Mouse (Mus musculus): ENCODE results near the gene Agtpbp1.

DNA sequence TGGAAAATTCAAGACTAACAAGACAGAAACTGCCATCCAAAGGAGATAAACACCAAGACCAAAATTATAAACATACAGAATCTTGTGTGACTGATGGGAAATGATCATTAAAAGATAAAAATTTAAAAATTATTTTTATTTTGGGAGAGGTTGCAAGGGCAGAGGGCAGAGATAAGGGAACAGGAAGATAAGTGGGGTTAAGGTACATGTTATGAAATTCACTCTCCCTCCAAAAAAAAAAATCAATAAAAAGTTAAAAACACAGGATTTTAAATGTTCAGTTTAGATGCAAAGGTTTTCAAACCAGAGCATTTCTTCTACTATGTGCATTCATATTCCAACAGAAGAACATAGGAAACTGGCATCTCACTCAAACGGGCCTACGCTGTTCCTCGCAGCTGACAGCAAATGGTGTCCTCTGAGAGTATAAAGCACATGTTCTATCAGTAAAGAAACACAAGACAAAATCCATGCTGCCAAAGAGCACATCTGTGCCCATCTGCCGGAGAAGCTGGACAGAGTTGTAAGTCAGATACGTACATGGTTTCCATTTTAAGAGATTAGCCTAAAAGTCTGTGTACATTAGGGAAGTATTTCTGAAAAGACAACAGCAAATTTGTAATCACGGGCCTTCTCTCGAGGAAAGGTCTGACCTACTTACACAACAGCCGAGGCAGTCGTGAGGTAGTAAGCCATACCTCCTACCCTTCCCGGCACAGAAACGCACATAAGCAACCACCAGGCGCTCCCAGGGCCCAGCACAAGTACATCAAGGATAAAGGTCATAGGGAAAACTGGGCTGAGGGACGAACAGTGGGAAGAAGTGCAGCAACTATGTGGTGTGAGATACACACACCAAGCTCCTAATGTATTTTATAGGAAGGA is 104.2 kb downstream of the Agtpbp1 start:
- TF ChIP-seq NRF1 (IDR thresholded peaks at IDR 0.05; ENCODE audit: insufficient read depth, low read depth, low read length, poor library complexity, severe bottlenecking) (no peak), POLR2A (IDR thresholded peaks at IDR 0.05; ENCODE audit: control insufficient read depth in 1 of 2, insufficient read depth in 1 of 2, low read depth in 1 of 2, low read length in 2 of 2, poor library complexity in 1 of 2) (no peak), ZMIZ1 (IDR thresholded peaks at IDR 0.05; ENCODE audit: low read depth, low read length) (no peak), MXI1 (IDR thresholded peaks at IDR 0.05; ENCODE audit: low read depth, low read length) (no peak), POLR2AphosphoS2 (IDR thresholded peaks at IDR 0.05; ENCODE audit: low read length) (no peak), E2F4 (IDR thresholded peaks at IDR 0.05; ENCODE audit: borderline replicate concordance, low read depth, low read length) (no peak), SIN3A (IDR thresholded peaks at IDR 0.05; ENCODE audit: low read length) (no peak), GATA1 (IDR thresholded peaks at IDR 0.05; ENCODE audit: low read depth, low read length) (no peak), TAL1 (IDR thresholded peaks at IDR 0.05; ENCODE audit: low read length) (no peak), ELF1 (IDR thresholded peaks at IDR 0.05; ENCODE audit: low read depth, low read length) (no peak), CTCF (IDR thresholded peaks at IDR 0.05 in 2 of 3, conservative IDR thresholded peaks at IDR 0.05 in 1 of 3; ENCODE audit: control insufficient read depth in 1 of 3, insufficient read depth in 1 of 3, low read depth in 2 of 3, low read length in 3 of 3, poor library complexity in 1 of 3, severe bottlenecking in 1 of 3) (no peak), TBP (IDR thresholded peaks at IDR 0.05; ENCODE audit: low read depth, low read length) (no peak), MYB (IDR thresholded peaks at IDR 0.05; ENCODE audit: low read depth, low read length) (no peak), USF2 (IDR thresholded peaks at IDR 0.05; ENCODE audit: borderline replicate concordance in 1 of 2, insufficient read depth in 1 of 2, low read depth in 1 of 2, low read length in 2 of 2) (no peak)
